Mouse (Mus musculus) spleen, adult 2 months (tissue): ENCODE measurements at regions not wholly inside any gene's neighbourhood (a gene's known extent, or its start where the extent isn't known, plus 50 kb on each side); places are given as distances from the start of the nearest gene placed in this dataset.

ENCODE experiments used
- DNase-seq, 2 experiments: peaks; one replicate each; pipeline versions ENCODE4 v3.0.0 to v3.0.0-alpha.2; 2012 to 2021; ENCODE audit warnings: low spot score in 2 of 2, low read depth in 1 of 2
- H3K27ac ChIP-seq: fragments of 200-500 bp; 2 replicates; pipeline ENCODE4 v1.5.1; 2012; ENCODE audit warnings: low read length, inconsistent platforms; ENCODE audit not compliant: insufficient read depth
- H3K27me3 ChIP-seq: fragments of 200-500 bp; 2 replicates; pipeline ENCODE4 v1.6.1; 2012; ENCODE audit warnings: mild to moderate bottlenecking, moderate library complexity, low read length, inconsistent platforms; ENCODE audit not compliant: control insufficient read depth, insufficient read depth
- H3K36me3 ChIP-seq: fragments of 200-500 bp; 2 replicates; pipeline ENCODE4 v1.6.1; 2012; ENCODE audit warnings: mild to moderate bottlenecking, low read length, inconsistent platforms; ENCODE audit not compliant: control insufficient read depth, insufficient read depth
- H3K4me1 ChIP-seq: fragments of 200-500 bp; 2 replicates; pipeline ENCODE4 v1.6.1; 2011; ENCODE audit warnings: inconsistent platforms; ENCODE audit not compliant: control insufficient read depth, insufficient read depth, insufficient read length
- H3K4me3 ChIP-seq: fragments of 200-500 bp; 2 replicates; pipeline ENCODE4 v1.5.1; 2011; ENCODE audit warnings: mild to moderate bottlenecking, inconsistent platforms; ENCODE audit not compliant: insufficient read depth, insufficient read length; ENCODE audit errors: extremely low read depth
- CTCF ChIP-seq: fragments of 200-500 bp; IDR thresholded peaks from 2 replicates; pipeline ENCODE4 v1.5.1; 2011; ENCODE audit warnings: mild to moderate bottlenecking, inconsistent platforms; ENCODE audit not compliant: insufficient read depth, insufficient read length, insufficient replicate concordance; ENCODE audit errors: extremely low read depth
- POLR2A ChIP-seq: fragments of 200-500 bp; IDR thresholded peaks from 2 replicates; pipeline ENCODE4 v1.6.1; 2011; ENCODE audit warnings: low read depth, low read length, inconsistent platforms
- WGBS: fragments of 180-500 bp; shearing (Covaris S2); methylation state at CpG from one replicate; pipeline ENCODE4 v1.1.7; 2018; 5-methylcytosine and 5-hydroxymethylcytosine counted together

- WGBS, result 88% methylated on average over 5 of the region's 5 CpGs
- no peak for TF ChIP-seq CTCF
- TF ChIP-seq POLR2A, result no peak
- no peak overlapping the region for H3K4me3 ChIP-seq
- no peaks in the 10 kb centered on the region for H3K36me3 ChIP-seq
- H3K4me1 ChIP-seq, result peaks cover 3% of the 10 kb centered on the region
- H3K27ac ChIP-seq, result no peak overlapping the region
- no peak for DNase-seq
- no peaks in the 10 kb centered on the region for H3K27me3 ChIP-seq
Observed at GRCm38 (mm10) chr3:52562816-52563215, 294.7 kb downstream of the Foxo1 start.

- Histone ChIP-seq H3K27ac (no peak overlapping the region), H3K27me3 (no peaks in the 10 kb centered on the region), H3K36me3 (no peaks in the 10 kb centered on the region), H3K4me1 (peaks cover 8% of the 10 kb centered on the region; the same call in 1 of the 2 replicates), H3K4me3 (no peak overlapping the region)
- no peak for DNase-seq
- TF ChIP-seq POLR2A, result no peak
- no peak for TF ChIP-seq CTCF
- WGBS, result 95% methylated on average over 10 of the region's 10 CpGs
Observed at GRCm38 (mm10) chr3:52559481-52559880, 291.3 kb downstream of the Foxo1 start.

GRCm38 (mm10) chr3:52558765-52559164 is 290.6 kb downstream of the Foxo1 start:
- WGBS, result 95% methylated on average over 6 of the region's 6 CpGs
- no peaks in the 10 kb centered on the region for H3K27me3 ChIP-seq

GRCm38 (mm10) chr3:52557296-52557695 is 289.2 kb downstream of the Foxo1 start:
- Histone ChIP-seq H3K36me3 (no peaks in the 10 kb centered on the region), H3K4me1 (peaks cover 9% of the 10 kb centered on the region; the same call in 1 of the 2 replicates), H3K4me3 (no peak overlapping the region), H3K27ac (no peak overlapping the region), H3K27me3 (no peaks in the 10 kb centered on the region)
- DNase-seq, result no peak
- WGBS, result 69% methylated on average over 4 of the region's 4 CpGs
- TF ChIP-seq POLR2A (no peak), CTCF (no peak)

More at GRCm38 (mm10) chr3:52558765-52559164, 290.6 kb downstream of the Foxo1 start:
- no peak overlapping the region for H3K27ac ChIP-seq
- no peak for DNase-seq
- H3K36me3 ChIP-seq, result no peaks in the 10 kb centered on the region
- TF ChIP-seq CTCF, result no peak
- no peak for TF ChIP-seq POLR2A
- H3K4me3 ChIP-seq, result no peak overlapping the region
- peaks cover 9% of the 10 kb centered on the region; the same call in 1 of the 2 replicates for H3K4me1 ChIP-seq

- no peaks in the 10 kb centered on the region for H3K27me3 ChIP-seq
- WGBS, result 6% methylated on average over 6 of the region's 6 CpGs
- peak; percentile 51 to 68 for DNase-seq
Observed at GRCm38 (mm10) chr3:52555038-52555437, 286.9 kb downstream of the Foxo1 start.

GRCm38 (mm10) chr3:52554490-52554889 is 286.4 kb downstream of the Foxo1 start:
- WGBS, result 50% methylated on average over 1 of the region's 1 CpGs
- Histone ChIP-seq H3K27me3 (no peaks in the 10 kb centered on the region), H3K4me3 (no peak overlapping the region), H3K27ac (no peak overlapping the region), H3K4me1 (peaks cover 9% of the 10 kb centered on the region; the same call in 1 of the 2 replicates), H3K36me3 (no peaks in the 10 kb centered on the region)
- TF ChIP-seq CTCF (no peak), POLR2A (no peak)
- no peak for DNase-seq

More at GRCm38 (mm10) chr3:52555038-52555437, 286.9 kb downstream of the Foxo1 start:
- Histone ChIP-seq H3K27ac (peak overlapping the region; percentile 4; the same call in 1 of the 2 replicates), H3K4me3 (no peak overlapping the region), H3K36me3 (no peaks in the 10 kb centered on the region), H3K4me1 (peaks cover 9% of the 10 kb centered on the region; the same call in 1 of the 2 replicates)
- TF ChIP-seq POLR2A (no peak), CTCF (no peak)

GRCm38 (mm10) chr3:52548201-52548893 is 280.2 kb downstream of the Foxo1 start:
- no peak for DNase-seq
- TF ChIP-seq CTCF, result no peak
- TF ChIP-seq POLR2A, result no peak
- no peaks in the 10 kb centered on the region for H3K4me1 ChIP-seq
- no peaks in the 10 kb centered on the region for H3K27me3 ChIP-seq
- WGBS, result 94% methylated on average over 6 of the region's 6 CpGs
- H3K27ac ChIP-seq, result no peak overlapping the region
- H3K36me3 ChIP-seq, result no peaks in the 10 kb centered on the region
- no peak overlapping the region for H3K4me3 ChIP-seq
